Mouse (Mus musculus) liver, adult 2 months (tissue): Measurements from ENCODE around the gene Kcne2.

Experiments used
- CTCF ChIP-seq: fragments of 200-500 bp; IDR thresholded peaks from 2 replicates; pipeline ENCODE4 v1.5.1; 2011; ENCODE audit warnings: low read depth, low read length, control low read depth
- POLR2A ChIP-seq: fragments of 200-500 bp; IDR thresholded peaks from 2 replicates; pipeline ENCODE4 v1.6.1; 2011; ENCODE audit warnings: low read length, control low read depth; ENCODE audit not compliant: insufficient read depth; ENCODE audit errors: extremely low read depth

- TF ChIP-seq POLR2A (no peak), CTCF (no peak)
These were observed 44.5 kb upstream of the Kcne2 start for GRCm38 (mm10) chr16:92247700-92248099.
